Mouse (Mus musculus) neural tube, embryonic 11.5 days (tissue): ENCODE data around the gene Eif2ak1. TPM values are rescaled to one million over a fixed set of nuclear protein-coding genes. Genes with fewer than 3 reads are reported as not detected.
"Not testable (repeated sequence)": the region's sequence is repeated elsewhere in the genome, so short reads cannot be mapped to it uniquely, and the experiment has no call there.

ENCODE experiments used
- ATAC-seq: fragments of 200-750 bp; cut with Nextera tagmentation; 2 replicates; pipeline ENCODE4 v1.8.0; 2017; ENCODE audit warnings: moderate number of reproducible peaks, mild to moderate bottlenecking, moderate TSS enrichment, moderate library complexity; ENCODE audit not compliant: insufficient read depth, low FRiP score, low TSS enrichment
- DNase-seq: peaks from one replicate; pipeline ENCODE4 v3.0.0-alpha.2; 2015; ENCODE audit warnings: low spot score
- H3K27ac ChIP-seq: fragments of 300-500 bp; sonication (generic); 2 replicates; pipeline ENCODE4 v1.5.1; 2014; ENCODE audit warnings: low read depth, mild to moderate bottlenecking, low read length
- H3K27me3 ChIP-seq: fragments of 300-500 bp; sonication (generic); 2 replicates; pipeline ENCODE4 v1.6.1; 2014; ENCODE audit warnings: mild to moderate bottlenecking, low read length, mixed read lengths; ENCODE audit not compliant: control insufficient read depth, insufficient read depth
- H3K36me3 ChIP-seq: fragments of 300-500 bp; sonication (generic); 2 replicates; pipeline ENCODE4 v1.6.1; 2014; ENCODE audit warnings: mild to moderate bottlenecking, low read length, moderate library complexity, mixed read lengths; ENCODE audit not compliant: control insufficient read depth, insufficient read depth
- H3K4me1 ChIP-seq: fragments of 300-500 bp; sonication (generic); 2 replicates; pipeline ENCODE4 v1.6.1; 2014; ENCODE audit warnings: low read length, mixed read lengths; ENCODE audit not compliant: control insufficient read depth, insufficient read depth
- H3K4me2 ChIP-seq: fragments of 300-500 bp; sonication (generic); 2 replicates; pipeline ENCODE4 v1.6.1; 2014; ENCODE audit warnings: low read depth, mild to moderate bottlenecking, moderate library complexity
- H3K4me3 ChIP-seq: fragments of 300-500 bp; sonication (generic); 2 replicates; pipeline ENCODE4 v1.5.1; 2014; ENCODE audit warnings: low read depth, low read length
- H3K9ac ChIP-seq: fragments of 300-500 bp; sonication (generic); 2 replicates; pipeline ENCODE4 v1.6.1; 2014; ENCODE audit warnings: mild to moderate bottlenecking, low read length
- H3K9me3 ChIP-seq: fragments of 300-500 bp; sonication (generic); 2 replicates; pipeline ENCODE4 v1.6.1; 2016; ENCODE audit warnings: low read length; ENCODE audit not compliant: control insufficient read depth
- WGBS: fragments of 180-500 bp; shearing (Covaris S2); extraction: QIAGEN DNeasy Blood & Tissue Kit; methylation state at CpG from one replicate; pipeline ENCODE4 v1.1.7; 2014; 5-methylcytosine and 5-hydroxymethylcytosine counted together
- polyA plus RNA-seq: library from polyadenylated mRNA; unstranded; fragments of >200 nt; fragmentation: Nextera tagmentation; extraction: Ambion mirVana; gene quantifications from 2 replicates; pipeline ENCODE4 v1.2.1, GENCODE M21; 2014

Eif2ak1 gene
- 55.1 and 55.2 TPM in 2 replicates for polyA plus RNA-seq

- ATAC-seq: peak; percentile 98
- peak within 1 kb of the TSS; percentile 82 for H3K9ac ChIP-seq
- H3K27me3 ChIP-seq: no peaks in the 10 kb centered on the region
- H3K4me1 ChIP-seq: peaks cover 10% of the 10 kb centered on the region
- no peaks in the 10 kb centered on the region for H3K36me3 ChIP-seq
- peak; percentile 95 for DNase-seq
- WGBS: under 1% methylated on average over 37 of the region's 37 CpGs
- H3K9me3 ChIP-seq: no peaks in the 10 kb centered on the region
- peak within 1 kb of the TSS; percentile 44; the same call in 1 of the 2 replicates for H3K27ac ChIP-seq
- peak within 1 kb of the TSS; percentile 78 for H3K4me2 ChIP-seq
- H3K4me3 ChIP-seq: peak within 1 kb of the TSS; percentile 89
Observed at GRCm38 (mm10) chr5:143817116-143817930, at the start of gene Eif2ak1. TSS of gene Eif2ak1 (plus strand) at chr5:143817788.

- no peak overlapping the region for H3K4me2 ChIP-seq
- 88% methylated on average over 8 of the region's 8 CpGs for WGBS
- no peak for DNase-seq
- no peaks in the 10 kb centered on the region for H3K36me3 ChIP-seq
- H3K4me3 ChIP-seq: no peak overlapping the region
- no peaks in the 10 kb centered on the region for H3K4me1 ChIP-seq
- ATAC-seq: no peak
- no peak overlapping the region for H3K9ac ChIP-seq
- H3K27ac ChIP-seq: no peak overlapping the region
- H3K9me3 ChIP-seq: no peaks in the 10 kb centered on the region
- H3K27me3 ChIP-seq: no peaks in the 10 kb centered on the region
Observed at GRCm38 (mm10) chr5:143781951-143782350, 35.6 kb upstream of the Eif2ak1 start.

- DNase-seq (no peak), ATAC-seq (no peak)
- H3K9ac ChIP-seq: no peak overlapping the region
- no peaks in the 10 kb centered on the region for H3K9me3 ChIP-seq
- no peak overlapping the region for H3K27ac ChIP-seq
- H3K4me3 ChIP-seq: no peak overlapping the region
- H3K4me1 ChIP-seq: no peaks in the 10 kb centered on the region
- no peak overlapping the region for H3K4me2 ChIP-seq
- H3K27me3 ChIP-seq: no peaks in the 10 kb centered on the region
- H3K36me3 ChIP-seq: no peaks in the 10 kb centered on the region
- 87% methylated on average over 6 of the region's 6 CpGs for WGBS
Observed at GRCm38 (mm10) chr5:143785391-143785790, 32.2 kb upstream of the Eif2ak1 start.

- H3K4me1 ChIP-seq, H3K36me3 ChIP-seq, H3K9ac ChIP-seq, H3K4me2 ChIP-seq, DNase-seq, ATAC-seq, H3K27ac ChIP-seq, H3K27me3 ChIP-seq, H3K4me3 ChIP-seq, H3K9me3 ChIP-seq: not testable (repeated sequence)
- WGBS: 89% methylated on average over 6 of the region's 6 CpGs
Observed at GRCm38 (mm10) chr5:143801216-143801615, 16.4 kb upstream of the Eif2ak1 start.

- H3K27me3 ChIP-seq: no peaks in the 10 kb centered on the region
- no peak overlapping the region for H3K9ac ChIP-seq
- DNase-seq (no peak), ATAC-seq (no peak)
- no peak overlapping the region for H3K27ac ChIP-seq
- H3K9me3 ChIP-seq: no peaks in the 10 kb centered on the region
- H3K4me3 ChIP-seq: no peak overlapping the region
- no peak overlapping the region for H3K4me2 ChIP-seq
- 88% methylated on average over 18 of the region's 18 CpGs for WGBS
- no peaks in the 10 kb centered on the region for H3K4me1 ChIP-seq
- no peaks in the 10 kb centered on the region for H3K36me3 ChIP-seq
Observed at GRCm38 (mm10) chr5:143804056-143804765, 13.4 kb upstream of the Eif2ak1 start.

- H3K36me3 ChIP-seq: no peaks in the 10 kb centered on the region
- H3K4me3 ChIP-seq: no peak overlapping the region
- H3K9ac ChIP-seq: no peak overlapping the region
- DNase-seq: no peak
- ATAC-seq: no peak
- H3K27ac ChIP-seq: no peak overlapping the region
- no peaks in the 10 kb centered on the region for H3K27me3 ChIP-seq
- WGBS: 74% methylated on average over 3 of the region's 3 CpGs
- H3K9me3 ChIP-seq: no peaks in the 10 kb centered on the region
- no peaks in the 10 kb centered on the region for H3K4me1 ChIP-seq
- H3K4me2 ChIP-seq: no peak overlapping the region
Observed at GRCm38 (mm10) chr5:143807268-143807667, 10.3 kb upstream of the Eif2ak1 start.

GRCm38 (mm10) chr5:143809421-143810090 is 8.0 kb upstream of the Eif2ak1 start:
- H3K4me3 ChIP-seq: no peak overlapping the region
- no peaks in the 10 kb centered on the region for H3K27me3 ChIP-seq
- H3K4me1 ChIP-seq: no peaks in the 10 kb centered on the region
- H3K9ac ChIP-seq: no peak overlapping the region
- no peaks in the 10 kb centered on the region for H3K9me3 ChIP-seq
- no peak overlapping the region for H3K4me2 ChIP-seq
- H3K36me3 ChIP-seq: no peaks in the 10 kb centered on the region
- DNase-seq (no peak), ATAC-seq (no peak)
- no peak overlapping the region for H3K27ac ChIP-seq
- WGBS: 87% methylated on average over 3 of the region's 3 CpGs

GRCm38 (mm10) chr5:143811653-143812052 is 5.9 kb upstream of the Eif2ak1 start:
- H3K4me1 ChIP-seq: no peaks in the 10 kb centered on the region
- H3K27ac ChIP-seq: no peak overlapping the region
- H3K36me3 ChIP-seq: no peaks in the 10 kb centered on the region
- no peak for ATAC-seq
- WGBS: 91% methylated on average over 5 of the region's 5 CpGs
- no peak overlapping the region for H3K4me2 ChIP-seq
- no peaks in the 10 kb centered on the region for H3K27me3 ChIP-seq
- no peak overlapping the region for H3K4me3 ChIP-seq
- H3K9me3 ChIP-seq: no peaks in the 10 kb centered on the region
- no peak overlapping the region for H3K9ac ChIP-seq
- no peak for DNase-seq
